Mouse (Mus musculus) c-Kit-positive CD71-positive TER-119-negative erythroid progenitor cells, embryonic 14.5 days (primary cell): ENCODE measurements around the gene Hist1h3b.

ENCODE experiments used
- DNase-seq: peaks from one replicate; pipeline ENCODE4 v3.0.0-alpha.2; 2013; ENCODE audit warnings: low read depth

Hist1h3b gene

DNA sequence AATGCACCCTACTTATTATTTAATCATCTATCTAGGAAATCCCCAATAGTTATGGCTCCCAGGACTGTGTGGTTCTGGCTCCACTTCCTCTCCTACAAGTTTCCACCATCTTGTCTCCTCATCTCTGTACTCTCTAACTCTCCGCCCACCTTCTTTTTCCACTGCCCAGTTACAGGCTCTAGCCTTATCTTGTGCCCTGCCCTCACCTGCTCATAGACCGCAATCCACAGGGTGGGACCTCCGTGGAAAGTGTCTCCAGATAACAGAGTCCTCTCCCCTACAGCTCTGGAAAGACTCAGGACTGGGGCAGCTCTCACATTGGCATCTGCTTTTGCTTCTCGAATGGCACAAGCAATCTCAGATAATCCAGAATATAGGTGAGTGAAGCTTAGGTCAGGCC lies 27.0 kb downstream of the Hist1h3b start:
- DNase-seq: no peak

DNA sequence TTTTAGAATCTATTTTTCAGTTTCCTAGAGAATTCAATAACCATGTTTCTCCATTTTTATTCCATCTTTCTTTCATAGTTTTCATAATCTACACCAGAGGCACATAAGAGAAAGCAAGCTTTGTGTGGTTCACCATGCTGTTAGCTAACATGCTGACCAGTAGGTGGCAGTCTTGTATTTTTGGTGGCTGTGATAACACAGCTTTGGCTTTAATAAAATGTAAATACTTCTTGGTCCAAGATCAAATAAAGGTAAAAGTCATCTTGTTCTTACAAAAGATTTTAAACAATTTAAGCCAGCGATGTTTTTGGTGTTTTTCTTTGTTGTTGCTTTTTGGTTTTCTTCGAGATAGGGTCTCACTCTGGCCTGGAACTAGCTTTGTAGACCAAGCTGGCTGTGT lies 40.5 kb downstream of the Hist1h3b start:
- DNase-seq: peak; percentile 53

DNA sequence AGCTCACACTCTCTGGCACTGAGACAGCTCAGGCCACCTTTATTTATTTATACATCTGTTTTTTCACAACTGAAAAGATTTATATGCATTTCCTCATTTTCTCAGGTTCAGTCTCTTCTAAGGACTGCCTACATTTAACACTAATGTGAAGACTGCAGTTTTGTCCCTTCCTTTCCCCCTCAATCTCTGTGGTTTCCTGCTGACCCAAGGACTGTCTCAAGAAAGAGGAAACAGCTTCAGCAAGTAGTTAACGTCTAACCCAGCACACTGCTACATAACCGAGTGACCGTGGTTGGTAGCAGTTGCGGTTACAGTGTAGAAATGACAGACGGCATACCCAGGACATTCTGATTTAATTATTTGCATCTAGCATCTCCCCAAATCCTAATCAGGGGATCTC lies 47.3 kb downstream of the Hist1h3b start:
- no peak for DNase-seq
